Mouse (Mus musculus): ENCODE results near the gene Zfp592. TPM values are rescaled to one million over a fixed set of nuclear protein-coding genes. Genes with fewer than 3 reads are reported as not detected.
"Not testable (repeated sequence)": the region's sequence is repeated elsewhere in the genome, so short reads cannot be mapped to it uniquely, and the experiment has no call there.

The Zfp592 gene
- polyA plus RNA-seq, 2 experiments: 6.6 to 8.3 TPM

- TF ChIP-seq CTCF (IDR thresholded peaks at IDR 0.05; ENCODE audit: low read depth) (no peak), EP300 (IDR thresholded peaks at IDR 0.05; ENCODE audit: low read depth) (no peak)
- no peaks in the 10 kb centered on the region for H3K27me3 ChIP-seq (ENCODE audit: control insufficient read depth, insufficient read depth, low read length)
- H3K4me3 ChIP-seq (ENCODE audit: insufficient read depth in 1 of 2, low read depth in 2 of 2, low read length in 2 of 2): no peak overlapping the region
- H3K4me1 ChIP-seq (replicated peaks; ENCODE audit: control insufficient read depth in 2 of 2, insufficient read depth in 2 of 2, low read length in 1 of 2): 0 out of 4 replicates have a peak, but pooled peaks cover 0 to 2% of the 10 kb centered on the region in 2 experiments
- H3K9me3 ChIP-seq (ENCODE audit: control insufficient read depth, low read length): no peaks in the 10 kb centered on the region
- H3K4me2 ChIP-seq (ENCODE audit: low read depth): no peak overlapping the region
- no peak for DNase-seq (ENCODE audit: low read depth in 3 of 3, low spot score in 3 of 3)
- no peaks in the 10 kb centered on the region for H3K36me3 ChIP-seq (replicated peaks; ENCODE audit: control insufficient read depth, insufficient read depth, low read depth)
- H3K9ac ChIP-seq (replicated peaks): no peak overlapping the region
- no peak overlapping the region for H3K27ac ChIP-seq
- ATAC-seq (ENCODE audit: insufficient read depth): no peak
- 64% methylated on average over 2 of the region's 2 CpGs for WGBS (ENCODE audit: insufficient replicate concordance)
These were observed 22.1 kb upstream of the Zfp592 start for GRCm38 (mm10) chr7:80971419-80971818.

GRCm38 (mm10) chr7:80972082-80972481, 21.4 kb upstream of the Zfp592 start:
- H3K27me3 ChIP-seq (ENCODE audit: control insufficient read depth, insufficient read depth, low read length): no peaks in the 10 kb centered on the region
- no peak overlapping the region for H3K4me2 ChIP-seq (ENCODE audit: low read depth)
- H3K9me3 ChIP-seq (ENCODE audit: control insufficient read depth, low read length): no peaks in the 10 kb centered on the region
- H3K9ac ChIP-seq (replicated peaks): no peak overlapping the region
- 77% methylated on average over 5 of the region's 5 CpGs for WGBS (ENCODE audit: insufficient replicate concordance)
- no peak overlapping the region for H3K27ac ChIP-seq
- H3K4me3 ChIP-seq (ENCODE audit: insufficient read depth in 1 of 2, low read depth in 2 of 2, low read length in 2 of 2): no peak overlapping the region
- H3K4me1 ChIP-seq (replicated peaks; ENCODE audit: control insufficient read depth in 2 of 2, insufficient read depth in 2 of 2, low read length in 1 of 2): 0 out of 4 replicates have a peak, but pooled peaks cover 0 to 2% of the 10 kb centered on the region in 2 experiments
- ATAC-seq (ENCODE audit: insufficient read depth): no peak
- no peaks in the 10 kb centered on the region for H3K36me3 ChIP-seq (replicated peaks; ENCODE audit: control insufficient read depth, insufficient read depth, low read depth)
- TF ChIP-seq EP300 (IDR thresholded peaks at IDR 0.05; ENCODE audit: low read depth) (no peak), CTCF (IDR thresholded peaks at IDR 0.05; ENCODE audit: low read depth) (no peak)
- no peak for DNase-seq (ENCODE audit: low read depth in 3 of 3, low spot score in 3 of 3)

GRCm38 (mm10) chr7:80972920-80973637, 20.4 kb upstream of the Zfp592 start:
- not testable (repeated sequence) for H3K36me3 ChIP-seq (replicated peaks; ENCODE audit: control insufficient read depth, insufficient read depth, low read depth); H3K27me3 ChIP-seq (ENCODE audit: control insufficient read depth, insufficient read depth, low read length); H3K9ac ChIP-seq (replicated peaks); H3K27ac ChIP-seq; H3K4me2 ChIP-seq (ENCODE audit: low read depth); H3K9me3 ChIP-seq (ENCODE audit: control insufficient read depth, low read length); H3K4me1 ChIP-seq (replicated peaks; ENCODE audit: control insufficient read depth in 2 of 2, insufficient read depth in 2 of 2, low read length in 1 of 2); H3K4me3 ChIP-seq (ENCODE audit: insufficient read depth in 1 of 2, low read depth in 2 of 2, low read length in 2 of 2); DNase-seq (ENCODE audit: low read depth in 3 of 3, low spot score in 3 of 3); ATAC-seq (ENCODE audit: insufficient read depth)
- WGBS (ENCODE audit: insufficient replicate concordance): 51% methylated on average over 4 of the region's 4 CpGs

GRCm38 (mm10) chr7:80973638-80974015, 19.9 kb upstream of the Zfp592 start:
- H3K4me2 ChIP-seq (ENCODE audit: low read depth); H3K9me3 ChIP-seq (ENCODE audit: control insufficient read depth, low read length); H3K36me3 ChIP-seq (replicated peaks; ENCODE audit: control insufficient read depth, insufficient read depth, low read depth); H3K9ac ChIP-seq (replicated peaks); H3K27ac ChIP-seq; ATAC-seq (ENCODE audit: insufficient read depth); H3K4me1 ChIP-seq (replicated peaks; ENCODE audit: control insufficient read depth in 2 of 2, insufficient read depth in 2 of 2, low read length in 1 of 2); H3K27me3 ChIP-seq (ENCODE audit: control insufficient read depth, insufficient read depth, low read length); H3K4me3 ChIP-seq (ENCODE audit: insufficient read depth in 1 of 2, low read depth in 2 of 2, low read length in 2 of 2); DNase-seq (ENCODE audit: low read depth in 3 of 3, low spot score in 3 of 3): not testable (repeated sequence)
- WGBS (ENCODE audit: insufficient replicate concordance): 6% methylated on average over 3 of the region's 3 CpGs

GRCm38 (mm10) chr7:80980566-80980965, 12.9 kb upstream of the Zfp592 start:
- Histone ChIP-seq H3K27ac (no peak overlapping the region), H3K27me3 (ENCODE audit: control insufficient read depth, insufficient read depth, low read length) (no peaks in the 10 kb centered on the region), H3K9ac (replicated peaks) (no peak overlapping the region), H3K4me2 (ENCODE audit: low read depth) (no peak overlapping the region), H3K36me3 (replicated peaks; ENCODE audit: control insufficient read depth, insufficient read depth, low read depth) (no peaks in the 10 kb centered on the region), H3K4me1 (replicated peaks; ENCODE audit: control insufficient read depth in 2 of 2, insufficient read depth in 2 of 2, low read length in 1 of 2) (no peaks in the 10 kb centered on the region), H3K9me3 (ENCODE audit: control insufficient read depth, low read length) (no peaks in the 10 kb centered on the region), H3K4me3 (ENCODE audit: insufficient read depth in 1 of 2, low read depth in 2 of 2, low read length in 2 of 2) (no peak overlapping the region)
- no peak for ATAC-seq (ENCODE audit: insufficient read depth)
- DNase-seq (ENCODE audit: low read depth in 3 of 3, low spot score in 3 of 3): no peak
- TF ChIP-seq EP300 (IDR thresholded peaks at IDR 0.05; ENCODE audit: low read depth) (no peak), CTCF (IDR thresholded peaks at IDR 0.05; ENCODE audit: low read depth) (no peak)
- 76% methylated on average over 11 of the region's 11 CpGs for WGBS (ENCODE audit: insufficient replicate concordance)
